Mouse (Mus musculus): Measurements from ENCODE around the gene Ccdc158. TPM values are rescaled to one million over a fixed set of nuclear protein-coding genes. Genes with fewer than 3 reads are reported as not detected.
A peak's percentile ranks its signal among the peaks of the same experiment; 100 is the strongest.

Ccdc158 gene
- polyA plus RNA-seq, 1 experiment, result 0.09 TPM

DNA sequence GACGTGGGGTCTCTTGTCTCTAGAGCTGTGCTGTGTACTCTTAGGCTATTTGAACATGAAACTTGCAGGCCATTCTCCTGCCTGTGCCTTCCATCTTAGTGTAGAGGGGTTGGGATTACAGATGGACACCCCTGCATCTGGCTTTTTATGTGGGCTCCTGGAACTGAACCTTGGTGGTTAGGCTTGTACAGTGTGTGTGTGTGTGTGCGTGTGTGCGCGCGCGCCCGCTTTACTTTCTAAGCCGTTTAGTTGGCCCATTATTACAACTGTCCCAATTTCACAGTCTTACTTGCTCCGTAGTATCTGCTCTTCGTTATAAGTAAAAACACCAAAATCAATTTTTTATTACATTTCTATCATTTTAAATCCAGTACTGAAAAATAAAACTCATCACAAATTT lies 6.8 kb upstream of the Ccdc158 start:
- Histone ChIP-seq H3K4me3 (ENCODE audit: control insufficient read depth, insufficient read depth, low read length) (no peak overlapping the region), H3K27me3 (ENCODE audit: control insufficient read depth, insufficient read depth, low read length) (peaks cover 12% of the 10 kb centered on the region; the same call in 1 of the 2 replicates), H3K36me3 (ENCODE audit: control insufficient read depth, insufficient read depth, low read length) (no peaks in the 10 kb centered on the region), H3K4me1 (replicated peaks; ENCODE audit: control insufficient read depth, insufficient read depth, low read length) (no peaks in the 10 kb centered on the region), H3K27ac (ENCODE audit: control insufficient read depth, insufficient read depth, low read length) (no peak overlapping the region)
- TF ChIP-seq POLR2A (IDR thresholded peaks at IDR 0.05; ENCODE audit: control insufficient read depth, extremely low read depth, insufficient read depth, low read length, poor library complexity) (no peak), CTCF (IDR thresholded peaks at IDR 0.05; ENCODE audit: borderline replicate concordance, control insufficient read depth, extremely low read depth, insufficient read depth, low read length, poor library complexity) (no peak)
- no peak for DNase-seq
- 89% methylated on average over 10 of the region's 10 CpGs for WGBS

DNA sequence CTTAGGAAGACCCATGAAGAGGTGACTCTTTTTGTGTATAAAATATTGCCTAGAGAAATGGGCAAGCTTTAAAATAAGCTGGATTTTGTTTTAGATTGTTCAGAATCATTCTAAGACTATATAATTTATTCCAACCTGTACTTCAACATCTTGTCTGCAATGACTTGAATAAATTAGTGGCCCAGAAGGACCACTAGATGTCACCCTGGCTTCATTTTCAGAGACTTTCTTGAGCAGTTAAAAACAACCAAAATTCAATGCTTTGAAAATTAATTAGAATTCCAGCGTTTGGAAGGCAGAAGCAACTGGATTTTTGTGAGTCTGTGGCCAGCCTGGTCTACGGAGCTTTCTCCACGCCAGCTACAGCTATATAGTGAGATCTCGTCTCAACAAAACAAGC lies 4.4 kb upstream of the Ccdc158 start:
- no peaks in the 10 kb centered on the region for H3K36me3 ChIP-seq (ENCODE audit: control insufficient read depth, insufficient read depth, low read length)
- no peak for DNase-seq
- no peak overlapping the region for H3K27ac ChIP-seq (ENCODE audit: control insufficient read depth, insufficient read depth, low read length)
- TF ChIP-seq POLR2A (IDR thresholded peaks at IDR 0.05; ENCODE audit: control insufficient read depth, extremely low read depth, insufficient read depth, low read length, poor library complexity) (no peak), CTCF (IDR thresholded peaks at IDR 0.05; ENCODE audit: borderline replicate concordance, control insufficient read depth, extremely low read depth, insufficient read depth, low read length, poor library complexity) (no peak)
- H3K27me3 ChIP-seq (ENCODE audit: control insufficient read depth, insufficient read depth, low read length), result peaks cover 12% of the 10 kb centered on the region; the same call in 1 of the 2 replicates
- 46% methylated on average over 4 of the region's 4 CpGs for WGBS
- no peak overlapping the region for H3K4me3 ChIP-seq (ENCODE audit: control insufficient read depth, insufficient read depth, low read length)
- peaks cover 11% of the 10 kb centered on the region for H3K4me1 ChIP-seq (replicated peaks; ENCODE audit: control insufficient read depth, insufficient read depth, low read length)

DNA sequence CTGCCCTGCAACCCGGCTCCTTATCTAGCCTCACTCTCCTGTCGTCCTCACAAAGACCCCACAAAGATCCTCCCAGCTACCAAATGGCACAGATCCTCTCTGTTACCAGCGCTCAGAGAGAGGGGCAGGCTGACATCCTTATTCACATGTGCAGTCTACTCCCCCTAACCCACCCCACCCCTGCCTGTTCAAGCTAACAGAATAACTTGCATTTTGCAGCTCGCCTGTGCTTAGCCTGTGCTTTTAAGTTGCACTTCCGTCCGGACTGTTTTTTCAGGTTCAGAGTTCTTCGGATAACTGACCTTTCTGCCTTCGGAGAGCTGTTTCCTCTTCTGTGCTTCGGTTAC lies 476 bp upstream of the Ccdc158 start:
- H3K36me3 ChIP-seq (ENCODE audit: control insufficient read depth, insufficient read depth, low read length), result no peaks in the 10 kb centered on the region

GRCm38 (mm10) chr5:92666860-92667259 lies 8.2 kb downstream of the Ccdc158 start:
- Histone ChIP-seq H3K27ac (ENCODE audit: control insufficient read depth, insufficient read depth, low read length) (no peak overlapping the region), H3K27me3 (ENCODE audit: control insufficient read depth, insufficient read depth, low read length) (no peaks in the 10 kb centered on the region), H3K36me3 (ENCODE audit: control insufficient read depth, insufficient read depth, low read length) (no peaks in the 10 kb centered on the region), H3K4me1 (replicated peaks; ENCODE audit: control insufficient read depth, insufficient read depth, low read length) (no peaks in the 10 kb centered on the region), H3K4me3 (ENCODE audit: control insufficient read depth, insufficient read depth, low read length) (no peak overlapping the region)
- no peak for DNase-seq
- 90% methylated on average over 5 of the region's 5 CpGs for whole genome bisulfite sequencing
- no peak for TF ChIP-seq POLR2A (IDR thresholded peaks at IDR 0.05; ENCODE audit: control insufficient read depth, extremely low read depth, insufficient read depth, low read length, poor library complexity)
- no peak for TF ChIP-seq CTCF (IDR thresholded peaks at IDR 0.05; ENCODE audit: borderline replicate concordance, control insufficient read depth, extremely low read depth, insufficient read depth, low read length, poor library complexity)

More for the DNA sequence above, 476 bp upstream of the Ccdc158 start:
- no peak overlapping the region for H3K27ac ChIP-seq (ENCODE audit: control insufficient read depth, insufficient read depth, low read length)
- no peak for TF ChIP-seq CTCF (IDR thresholded peaks at IDR 0.05; ENCODE audit: borderline replicate concordance, control insufficient read depth, extremely low read depth, insufficient read depth, low read length, poor library complexity)
- TF ChIP-seq POLR2A (IDR thresholded peaks at IDR 0.05; ENCODE audit: control insufficient read depth, extremely low read depth, insufficient read depth, low read length, poor library complexity), result no peak
- H3K4me3 ChIP-seq (ENCODE audit: control insufficient read depth, insufficient read depth, low read length), result peak overlapping the region; percentile 12; the same call in 1 of the 2 replicates
- DNase-seq, result no peak
- H3K4me1 ChIP-seq (replicated peaks; ENCODE audit: control insufficient read depth, insufficient read depth, low read length), result peaks cover 11% of the 10 kb centered on the region
- WGBS, result 5% methylated on average over 9 of the region's 9 CpGs
- no peaks in the 10 kb centered on the region for H3K27me3 ChIP-seq (ENCODE audit: control insufficient read depth, insufficient read depth, low read length)

- 95% methylated on average over 2 of the region's 2 CpGs for WGBS
- H3K27ac ChIP-seq (ENCODE audit: control insufficient read depth, insufficient read depth, low read length), result no peak overlapping the region
- H3K4me3 ChIP-seq (ENCODE audit: control insufficient read depth, insufficient read depth, low read length), result no peak overlapping the region
- no peaks in the 10 kb centered on the region for H3K4me1 ChIP-seq (replicated peaks; ENCODE audit: control insufficient read depth, insufficient read depth, low read length)
- DNase-seq, result no peak
- TF ChIP-seq POLR2A (IDR thresholded peaks at IDR 0.05; ENCODE audit: control insufficient read depth, extremely low read depth, insufficient read depth, low read length, poor library complexity), result no peak
- TF ChIP-seq CTCF (IDR thresholded peaks at IDR 0.05; ENCODE audit: borderline replicate concordance, control insufficient read depth, extremely low read depth, insufficient read depth, low read length, poor library complexity), result no peak
- no peaks in the 10 kb centered on the region for H3K36me3 ChIP-seq (ENCODE audit: control insufficient read depth, insufficient read depth, low read length)
- H3K27me3 ChIP-seq (ENCODE audit: control insufficient read depth, insufficient read depth, low read length), result no peaks in the 10 kb centered on the region
Observed at GRCm38 (mm10) chr5:92664321-92664720, 10.8 kb downstream of the Ccdc158 start.

- no peaks in the 10 kb centered on the region for H3K27me3 ChIP-seq (ENCODE audit: control insufficient read depth, insufficient read depth, low read length)
- peak; percentile 68 for DNase-seq
- 0% methylated on average over 1 of the region's 1 CpGs for WGBS
- H3K4me1 ChIP-seq (replicated peaks; ENCODE audit: control insufficient read depth, insufficient read depth, low read length), result no peaks in the 10 kb centered on the region
- TF ChIP-seq POLR2A (IDR thresholded peaks at IDR 0.05; ENCODE audit: control insufficient read depth, extremely low read depth, insufficient read depth, low read length, poor library complexity), result no peak
- TF ChIP-seq CTCF (IDR thresholded peaks at IDR 0.05; ENCODE audit: borderline replicate concordance, control insufficient read depth, extremely low read depth, insufficient read depth, low read length, poor library complexity), result no peak
- no peaks in the 10 kb centered on the region for H3K36me3 ChIP-seq (ENCODE audit: control insufficient read depth, insufficient read depth, low read length)
- no peak overlapping the region for H3K27ac ChIP-seq (ENCODE audit: control insufficient read depth, insufficient read depth, low read length)
- H3K4me3 ChIP-seq (ENCODE audit: control insufficient read depth, insufficient read depth, low read length), result no peak overlapping the region
Observed at GRCm38 (mm10) chr5:92656256-92656655, 18.8 kb downstream of the Ccdc158 start.

DNA sequence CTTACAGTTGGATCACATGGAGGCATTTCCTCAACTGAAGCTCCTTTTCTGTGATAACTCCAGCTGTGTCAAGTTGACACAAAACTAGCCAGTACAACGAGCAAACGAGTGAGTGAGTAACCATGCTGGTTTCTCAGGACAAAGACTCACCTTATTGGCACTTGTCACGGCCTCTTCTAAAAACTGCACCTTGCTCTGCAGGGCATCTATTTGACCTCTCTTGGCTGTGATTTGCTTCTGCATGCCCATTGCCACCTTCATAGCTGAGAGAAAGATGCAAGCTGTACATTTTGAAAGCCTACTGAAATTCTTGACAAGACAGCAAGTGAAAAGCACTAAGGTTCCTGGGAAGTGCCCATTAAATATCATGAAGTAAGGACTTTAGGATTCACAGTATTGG lies 34.2 kb downstream of the Ccdc158 start:
- H3K36me3 ChIP-seq (ENCODE audit: control insufficient read depth, insufficient read depth, low read length), result no peaks in the 10 kb centered on the region
- no peak for DNase-seq
- H3K27ac ChIP-seq (ENCODE audit: control insufficient read depth, insufficient read depth, low read length), result no peak overlapping the region
- TF ChIP-seq POLR2A (IDR thresholded peaks at IDR 0.05; ENCODE audit: control insufficient read depth, extremely low read depth, insufficient read depth, low read length, poor library complexity) (no peak), CTCF (IDR thresholded peaks at IDR 0.05; ENCODE audit: borderline replicate concordance, control insufficient read depth, extremely low read depth, insufficient read depth, low read length, poor library complexity) (no peak)
- no peak overlapping the region for H3K4me3 ChIP-seq (ENCODE audit: control insufficient read depth, insufficient read depth, low read length)
- WGBS, result 92% methylated on average over 3 of the region's 3 CpGs
- H3K27me3 ChIP-seq (ENCODE audit: control insufficient read depth, insufficient read depth, low read length), result no peaks in the 10 kb centered on the region
- H3K4me1 ChIP-seq (replicated peaks; ENCODE audit: control insufficient read depth, insufficient read depth, low read length), result no peaks in the 10 kb centered on the region

Data from thymus, adult 2 months (tissue).